ENCODE assay signal across 13 mouse cellular contexts in the genomic region with DNA sequence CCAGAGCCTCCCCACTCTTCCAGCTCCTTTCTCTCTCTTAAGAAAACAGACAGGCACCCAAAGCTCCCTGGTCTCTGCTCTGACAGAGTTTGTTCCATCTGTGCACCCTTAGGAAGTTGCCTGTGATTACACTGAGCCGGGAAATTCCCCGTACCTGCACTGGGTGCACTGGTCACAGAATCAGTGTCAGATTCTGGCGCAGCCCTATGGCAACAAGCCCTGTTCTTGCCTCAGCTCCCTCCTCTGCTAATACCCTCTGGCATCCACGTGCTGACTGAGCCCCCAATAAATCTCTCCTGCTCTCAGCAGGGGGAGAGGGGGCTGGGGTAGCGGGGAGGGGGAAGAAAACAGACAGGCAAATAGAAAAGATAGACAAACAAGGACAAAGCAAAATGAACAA. TPM values are rescaled to one million over a fixed set of nuclear protein-coding genes. Genes with fewer than 3 reads are reported as not detected.
DNase-seq lines count a peak whose midpoint lies in the region; ATAC-seq lines count a peak whose summit lies in the region.
"Had no signal": no experiment of that assay in that cellular context is flagged by ENCODE, and none has a peak within 500 bp of the region (broad histone marks: within the 10 kb centered on the region; RNA-seq: fewer than 3 reads in every experiment).

No protein-coding gene starts in this region.

- no peak overlapping the region for H3K4me3 ChIP-seq in hindbrain, embryonic 12.5 days
- no peak overlapping the region for H3K4me3 ChIP-seq in hindbrain, embryonic 13.5 days
- H3K4me3 ChIP-seq in limb, embryonic 10.5 days: no peak overlapping the region

- no peak overlapping the region for H3K4me2 ChIP-seq in hindbrain, embryonic 12.5 days (replicated peaks)
- H3K4me2 ChIP-seq in hindbrain, embryonic 13.5 days: no peak overlapping the region

- 0 out of 2 replicates have a peak overlapping the region, but pooled peaks have one; percentile 35 for H3K27ac ChIP-seq in hindbrain, embryonic 12.5 days
- H3K27ac ChIP-seq in hindbrain, embryonic 13.5 days: no peak overlapping the region
- peak overlapping the region; percentile 70 for H3K27ac ChIP-seq in limb, embryonic 10.5 days

- ATAC-seq in hindbrain, embryonic 12.5 days (ENCODE audit: low FRiP score): no peak
- ATAC-seq in hindbrain, embryonic 13.5 days (ENCODE audit: low FRiP score): no peak
- ATAC-seq: CD4-positive, CD25-positive, alpha-beta regulatory T cell, adult 4 months; liver, postnatal 0 days had no signal

- H3K4me1 ChIP-seq in hindbrain, embryonic 12.5 days: no peaks in the 10 kb centered on the region
- 0 out of 2 replicates have a peak, but pooled peaks cover 3% of the 10 kb centered on the region for H3K4me1 ChIP-seq in hindbrain, embryonic 13.5 days (replicated peaks)
- H3K4me1 ChIP-seq in limb, embryonic 10.5 days: peaks cover 17% of the 10 kb centered on the region

- no peaks in the 10 kb centered on the region for H3K27me3 ChIP-seq in hindbrain, embryonic 12.5 days
- H3K27me3 ChIP-seq in hindbrain, embryonic 13.5 days: no peaks in the 10 kb centered on the region
- peaks cover 35% of the 10 kb centered on the region for H3K27me3 ChIP-seq in limb, embryonic 10.5 days (ENCODE audit: low read depth, poor library complexity, severe bottlenecking)

- H3K9ac ChIP-seq in hindbrain, embryonic 12.5 days: no peak overlapping the region
- no peak overlapping the region for H3K9ac ChIP-seq in hindbrain, embryonic 13.5 days
- H3K9ac ChIP-seq: liver, postnatal 0 days had no signal

- H3K36me3 ChIP-seq in hindbrain, embryonic 12.5 days: no peaks in the 10 kb centered on the region
- H3K36me3 ChIP-seq in hindbrain, embryonic 13.5 days: peaks cover 5% of the 10 kb centered on the region; the same call in 1 of the 2 replicates
- H3K36me3 ChIP-seq in limb, embryonic 10.5 days: 0 out of 2 replicates have a peak, but pooled peaks cover 13% of the 10 kb centered on the region

- WGBS in hindbrain, embryonic 12.5 days: 33% methylated on average over 5 of the region's 5 CpGs
- 40% methylated on average over 5 of the region's 5 CpGs for WGBS in hindbrain, embryonic 13.5 days
- 21% methylated on average over 5 of the region's 5 CpGs for WGBS in limb, embryonic 10.5 days

- no peaks in the 10 kb centered on the region for H3K9me3 ChIP-seq in hindbrain, embryonic 12.5 days (replicated peaks)
- H3K9me3 ChIP-seq in hindbrain, embryonic 13.5 days: no peaks in the 10 kb centered on the region
- no peaks in the 10 kb centered on the region for H3K9me3 ChIP-seq in limb, embryonic 10.5 days (replicated peaks)

- DNase-seq in retina, postnatal 1 day: peak; percentile 7
- no peak for DNase-seq in retina, embryonic 14.5 days (ENCODE audit: low spot score)
- peak; percentile 37 for DNase-seq in limb, embryonic 10.5 days (ENCODE audit: low spot score)
- DNase-seq in testis, postnatal 14 days (ENCODE audit: low spot score): peak; percentile 4
- DNase-seq in thymus, postnatal 0 days (ENCODE audit: low spot score): no peak
- DNase-seq in layer of hippocampus, adult 8-10 months (ENCODE audit: low spot score in 2 of 2): no peak
- DNase-seq: adrenal gland, postnatal 36 days; cerebellum, adult 18-20 months; liver, postnatal 0 days; thymus, postnatal 36 days had no signal

RNA-seq across cellular contexts. Expression of gene Tlr13, which starts 50.1 kb away (rescaled TPM):
- polyA plus RNA-seq in hindbrain, embryonic 12.5 days (2016; fragmentation: Nextera tagmentation; extraction: Ambion mirVana): 0.34 and 0.37 TPM in 2 replicates
- 0.21 and 0.34 TPM in 2 replicates for polyA plus RNA-seq in hindbrain, embryonic 13.5 days (2015; fragmentation: Nextera tagmentation; extraction: Ambion mirVana)
- polyA plus RNA-seq in limb, embryonic 10.5 days (2016; fragmentation: Nextera tagmentation; extraction: Ambion mirVana): 0.04 and 0.06 TPM in 2 replicates
- 0.87 and 0.89 TPM in 2 replicates for polyA plus RNA-seq in thymus, postnatal 0 days (2015; fragmentation: Nextera tagmentation; extraction: Ambion mirVana)
- total RNA-seq in layer of hippocampus, adult 8-10 months (2022): 1 to 10 TPM in 3 of 4 experiments, under 1 TPM in 1; 0.95 to 6.3 (median 3.9) TPM
- polyA plus RNA-seq: CD4-positive, CD25-positive, alpha-beta regulatory T cell, adult 4 months had no signal

Comparison
In these comparisons a context has a peak if more than half of its experiments do, and no peak if none do; other contexts are left out.
1. DNase-seq: peak in retina, postnatal 1 day (single experiment), limb, embryonic 10.5 days (single experiment) and testis, postnatal 14 days (single experiment); none in retina, embryonic 14.5 days (single experiment), thymus, postnatal 0 days (single experiment) and layer of hippocampus, adult 8-10 months (0 of 2).